In the genomic region with DNA sequence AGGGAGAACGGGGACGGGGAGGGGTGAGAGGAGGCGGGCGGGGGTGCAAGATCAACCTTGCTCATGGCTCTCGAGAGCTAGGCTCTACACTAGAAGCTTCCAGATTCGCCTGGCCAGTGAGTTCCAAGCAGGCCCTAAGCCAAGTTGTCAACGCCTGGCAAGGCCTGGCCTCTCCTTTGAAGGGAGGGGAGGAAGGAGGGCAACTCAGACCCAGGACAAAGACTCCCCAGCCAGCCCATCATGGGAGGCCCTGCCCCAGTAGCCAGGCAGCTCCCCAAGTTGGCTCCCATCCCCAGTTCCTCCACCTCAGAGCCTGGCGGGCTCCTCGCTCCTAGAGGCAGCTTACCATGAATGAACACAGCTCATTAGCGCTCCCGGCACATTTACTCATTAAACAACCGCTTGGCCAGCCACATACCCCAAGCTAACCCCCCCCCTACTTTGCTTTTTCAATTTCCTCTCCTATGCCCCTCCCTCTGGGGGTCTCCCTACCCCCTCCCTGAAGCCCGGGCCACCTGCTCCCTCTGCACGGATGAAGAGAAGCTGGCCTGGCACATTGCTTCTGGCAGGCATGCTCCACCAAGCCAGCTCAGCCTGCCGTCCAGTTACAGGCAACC, we compare ENCODE assay signal across 10 mouse cellular contexts. TPM values are rescaled to one million over a fixed set of nuclear protein-coding genes. Genes with fewer than 3 reads are reported as not detected.
DNase-seq lines count a peak whose midpoint lies in the region; ATAC-seq and TF ChIP-seq lines count a peak whose summit lies in the region.
"Had no signal": no experiment of that assay in that cellular context is flagged by ENCODE, and none has a peak within 500 bp of the region (broad histone marks: within the 10 kb centered on the region; RNA-seq: fewer than 3 reads in every experiment).

No protein-coding gene starts in this region.

- no peak for TF ChIP-seq CTCF in forebrain, postnatal 0 days (IDR thresholded peaks at IDR 0.05; ENCODE audit: low read depth)

- WGBS in forebrain, postnatal 0 days = 16% methylated on average over 15 of the region's 15 CpGs
- WGBS in midbrain, embryonic 10.5 days = 51% methylated on average over 15 of the region's 15 CpGs

- H3K27ac ChIP-seq in forebrain, postnatal 0 days (ENCODE audit: low read depth, low read length) = 0 out of 2 replicates have a peak overlapping the region, but pooled peaks have one; percentile 15
- H3K27ac ChIP-seq in midbrain, embryonic 10.5 days (replicated peaks) = peak overlapping the region; percentile 76
- H3K27ac ChIP-seq: liver, embryonic 13.5 days had no signal

- H3K4me1 ChIP-seq in forebrain, postnatal 0 days (ENCODE audit: insufficient read depth) = no peaks in the 10 kb centered on the region
- peaks cover 69% of the 10 kb centered on the region for H3K4me1 ChIP-seq in midbrain, embryonic 10.5 days

- H3K27me3 ChIP-seq in forebrain, postnatal 0 days (ENCODE audit: insufficient read depth, low read length) = no peaks in the 10 kb centered on the region
- peaks cover 86% of the 10 kb centered on the region for H3K27me3 ChIP-seq in midbrain, embryonic 10.5 days (ENCODE audit: low read depth, poor library complexity, severe bottlenecking)

- no peak overlapping the region for H3K9ac ChIP-seq in forebrain, postnatal 0 days
- H3K9ac ChIP-seq: liver, embryonic 13.5 days had no signal

- no peak overlapping the region for H3K4me3 ChIP-seq in forebrain, postnatal 0 days (ENCODE audit: low read depth, low read length)
- H3K4me3 ChIP-seq in midbrain, embryonic 10.5 days = no peak overlapping the region
- H3K4me3 ChIP-seq: erythroblast, embryonic 14.5 days; liver, embryonic 13.5 days had no signal

- no peak overlapping the region; the same call in 1 of the 2 replicates for H3K4me2 ChIP-seq in forebrain, postnatal 0 days (ENCODE audit: low read depth)
- H3K4me2 ChIP-seq: liver, embryonic 13.5 days had no signal

- peak; percentile 13 for DNase-seq in ovary, adult 18-20 months (ENCODE audit: low spot score)
- DNase-seq in ovary, postnatal 10 days (ENCODE audit: low spot score) = no peak
- DNase-seq in forebrain, postnatal 0 days = peak; percentile 88
- peak; percentile 38 for DNase-seq in kidney, adult 9 months
- no peak for DNase-seq in midbrain, embryonic 10.5 days (ENCODE audit: low spot score)
- DNase-seq in right cerebral cortex, postnatal 36 days (ENCODE audit: low spot score in 2 of 2) = peak; percentile 41 to 51
- DNase-seq in thymus, postnatal 4 days = no peak
- DNase-seq in urinary bladder, postnatal 4 days (ENCODE audit: low spot score in 2 of 2) = no peak
- DNase-seq: liver, embryonic 13.5 days had no signal

- H3K36me3 ChIP-seq in forebrain, postnatal 0 days (ENCODE audit: insufficient read depth) = no peaks in the 10 kb centered on the region
- H3K36me3 ChIP-seq in midbrain, embryonic 10.5 days = no peaks in the 10 kb centered on the region
- H3K36me3 ChIP-seq: liver, embryonic 13.5 days had no signal

- ATAC-seq in forebrain, postnatal 0 days = peak; percentile 88

- H3K9me3 ChIP-seq in forebrain, postnatal 0 days (ENCODE audit: low read length) = no peaks in the 10 kb centered on the region
- no peaks in the 10 kb centered on the region for H3K9me3 ChIP-seq in midbrain, embryonic 10.5 days (replicated peaks)
- H3K9me3 ChIP-seq: liver, embryonic 13.5 days had no signal

RNA-seq across cellular contexts. Expression of a gene that starts 2.6 kb away (rescaled TPM):
- 37.2 and 61.8 TPM in 2 replicates for total RNA-seq in forebrain, postnatal 0 days (2014; rRNA removed)
- polyA plus RNA-seq in forebrain, postnatal 0 days (2015; fragmentation: Nextera tagmentation; extraction: Ambion mirVana) = 8.7 and 13.4 TPM in 2 replicates
- 12.8 and 13.4 TPM in 2 replicates for polyA plus RNA-seq in midbrain, embryonic 10.5 days (2016; fragmentation: Nextera tagmentation; extraction: Ambion mirVana)

RNA-seq across cellular contexts. Expression of a gene that starts 55.8 kb away (rescaled TPM):
- total RNA-seq in forebrain, postnatal 0 days (2014; rRNA removed) = 3.9 and 6.0 TPM in 2 replicates
- 3.1 and 3.2 TPM in 2 replicates for polyA plus RNA-seq in forebrain, postnatal 0 days (2015; fragmentation: Nextera tagmentation; extraction: Ambion mirVana)
- polyA plus RNA-seq in midbrain, embryonic 10.5 days (2016; fragmentation: Nextera tagmentation; extraction: Ambion mirVana) = 38.1 and 39.5 TPM in 2 replicates

Comparison
In these comparisons a context has a peak if more than half of its experiments do, and no peak if none do; other contexts are left out.
1. DNase-seq: peak in ovary, adult 18-20 months (single experiment), forebrain, postnatal 0 days (single experiment), kidney, adult 9 months (single experiment) and right cerebral cortex, postnatal 36 days (2 of 2); none in ovary, postnatal 10 days (single experiment), midbrain, embryonic 10.5 days (single experiment), thymus, postnatal 4 days (single experiment) and urinary bladder, postnatal 4 days (0 of 2).